Mouse (Mus musculus) gastrocnemius, adult 8-10 months (tissue): ENCODE data around the gene Dnajb9. TPM values are rescaled to one million over a fixed set of nuclear protein-coding genes. Genes with fewer than 3 reads are reported as not detected.
"Not testable (repeated sequence)": the region's sequence is repeated elsewhere in the genome, so short reads cannot be mapped to it uniquely, and the experiment has no call there.

Experiments
- DNase-seq, 2 experiments: peaks; one replicate each; pipeline ENCODE4 v3.0.0; 2022; ENCODE audit warnings: low spot score in 2 of 2
- total RNA-seq, 4 experiments: library from RNA; stranded (reverse); gene quantifications; 2 replicates each; pipeline ENCODE4 v1.2.4; 2022

Dnajb9 gene
- total RNA-seq, result 10 to 100 TPM; 31.2 to 40.7 (median 32.3) TPM

GRCm38 (mm10) chr12:44209824-44210752 lies at the start of gene Dnajb9:
TSS of gene Dnajb9 (minus strand) at chr12:44210326.
- peak; percentile 100 for DNase-seq

GRCm38 (mm10) chr12:44248309-44248977 lies 38.3 kb upstream of the Dnajb9 start:
- DNase-seq, result no peak

- DNase-seq, result no peak
Observed at GRCm38 (mm10) chr12:44245739-44246138, 35.6 kb upstream of the Dnajb9 start.

GRCm38 (mm10) chr12:44242407-44242806 lies 32.3 kb upstream of the Dnajb9 start:
- no peak for DNase-seq

GRCm38 (mm10) chr12:44241090-44241489 lies 31.0 kb upstream of the Dnajb9 start:
- DNase-seq, result no peak

DNA sequence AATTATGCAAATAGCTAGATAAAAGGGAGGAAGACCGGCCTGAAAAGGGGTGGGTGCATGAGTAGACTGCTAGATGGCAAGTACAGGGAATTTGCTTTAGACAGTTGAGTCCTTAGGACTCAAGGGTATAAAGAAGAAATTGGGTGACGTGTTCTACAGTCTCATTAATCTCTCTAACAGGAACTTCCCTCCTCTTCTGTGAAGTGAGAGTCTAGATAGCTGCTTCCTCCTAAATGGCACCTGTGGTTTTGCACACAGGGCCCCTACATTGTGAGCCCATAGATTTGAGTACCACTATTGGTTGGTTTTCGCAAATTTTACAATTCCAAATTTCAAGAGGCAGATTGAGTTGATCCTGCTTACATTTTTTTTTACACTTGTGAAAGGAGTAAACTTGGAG lies 14.5 kb upstream of the Dnajb9 start:
- DNase-seq, result no peak

DNA sequence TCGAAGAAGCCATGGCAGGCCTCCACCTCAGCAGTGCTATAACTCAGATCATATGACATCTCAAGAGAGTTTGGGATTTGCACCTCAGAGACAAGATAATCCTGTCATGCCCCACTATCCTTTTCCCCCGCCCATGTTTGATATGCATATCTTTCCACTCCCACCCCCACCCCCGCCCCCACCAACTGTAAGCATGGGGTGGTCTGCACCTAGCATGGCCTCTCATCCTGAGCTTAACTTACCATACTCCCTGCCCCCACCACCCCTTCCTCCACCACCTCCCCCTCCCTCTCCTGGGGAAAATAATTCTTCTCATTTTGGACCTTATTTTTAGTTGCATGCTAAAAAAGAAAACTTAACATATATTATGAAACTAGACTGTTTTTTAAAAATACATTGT lies 12.9 kb upstream of the Dnajb9 start:
- no peak for DNase-seq

GRCm38 (mm10) chr12:44221651-44222356 lies 11.7 kb upstream of the Dnajb9 start:
- no peak for DNase-seq

DNA sequence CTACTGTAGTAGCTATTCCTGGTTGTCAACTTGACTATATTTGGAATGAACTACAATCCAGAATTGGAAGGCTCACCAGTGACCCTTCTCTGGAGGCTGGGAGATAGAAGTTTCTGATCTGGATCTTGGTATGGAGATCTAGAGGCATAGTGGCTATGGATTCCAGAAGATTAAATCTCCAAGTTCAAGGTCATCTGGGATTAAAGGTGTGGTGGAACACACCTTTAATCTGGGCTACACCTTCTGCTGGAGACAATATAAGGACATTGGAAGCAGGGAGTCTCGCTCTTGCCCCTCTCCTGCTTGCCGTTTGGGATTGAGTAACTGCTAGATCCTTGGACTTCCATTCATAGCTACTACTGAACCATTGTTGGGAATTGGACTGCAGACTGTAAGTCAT lies 10.9 kb upstream of the Dnajb9 start, which contains the start of gene Pnpla8:
Gene Pnpla8 (plus strand): TSS at position 301 of the 400 bp plus-strand sequence.
- DNase-seq, result not testable (repeated sequence)

- no peak for DNase-seq
Observed at GRCm38 (mm10) chr12:44211555-44211954, 1.4 kb upstream of the Dnajb9 start.

GRCm38 (mm10) chr12:44209141-44209823 lies 844 bp downstream of the Dnajb9 start:
- peak in 1 of 2 experiments; percentile 18 for DNase-seq

DNA sequence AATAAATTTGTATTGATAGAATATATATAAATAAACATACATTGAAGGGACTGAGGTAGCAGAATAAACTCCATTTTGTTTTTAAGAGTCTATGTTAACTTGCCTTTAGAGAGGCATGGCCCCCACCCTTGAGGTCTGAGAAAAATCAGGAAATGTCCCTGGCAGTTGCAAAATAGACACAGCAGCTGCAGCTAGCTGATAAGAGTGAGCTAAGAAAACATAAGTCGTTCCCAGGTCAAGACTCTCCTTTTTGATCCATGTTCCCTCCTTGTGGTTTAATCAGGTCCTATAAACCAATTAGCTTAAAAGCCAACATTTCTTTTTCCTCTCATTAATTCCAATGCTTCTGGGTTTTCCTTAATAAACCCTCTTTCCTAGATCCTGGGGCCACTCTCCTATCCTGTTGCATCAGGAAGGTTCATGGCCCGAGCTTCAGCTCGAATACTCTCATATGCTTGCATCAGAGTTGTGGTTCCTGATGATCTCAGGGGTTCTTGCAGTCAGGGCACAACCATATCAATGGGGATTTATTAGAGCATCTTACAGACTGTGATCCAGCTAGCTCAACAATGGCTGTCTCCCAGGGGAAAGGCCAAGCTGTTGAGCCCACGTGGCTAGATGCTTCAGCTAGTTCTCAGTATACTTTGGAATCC lies 12.1 kb downstream of the Dnajb9 start:
- no peak for DNase-seq

GRCm38 (mm10) chr12:44181081-44181982 lies 28.8 kb downstream of the Dnajb9 start:
- no peak for DNase-seq

DNA sequence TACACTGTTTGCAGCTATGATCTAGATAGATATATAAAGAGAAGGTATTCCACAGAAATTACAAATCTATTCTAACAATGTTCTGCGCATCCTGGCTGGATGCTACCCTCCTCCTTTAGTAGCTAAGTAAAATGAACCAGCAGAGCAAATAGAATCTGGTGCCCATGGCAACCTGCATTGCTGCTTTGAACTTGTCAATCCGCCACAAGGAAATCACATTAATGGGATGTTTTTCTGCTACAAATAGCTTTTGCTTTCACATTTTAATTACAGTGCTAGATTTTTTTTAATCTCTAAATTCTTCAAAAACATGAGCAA lies 33.1 kb downstream of the Dnajb9 start:
- DNase-seq, result no peak

DNA sequence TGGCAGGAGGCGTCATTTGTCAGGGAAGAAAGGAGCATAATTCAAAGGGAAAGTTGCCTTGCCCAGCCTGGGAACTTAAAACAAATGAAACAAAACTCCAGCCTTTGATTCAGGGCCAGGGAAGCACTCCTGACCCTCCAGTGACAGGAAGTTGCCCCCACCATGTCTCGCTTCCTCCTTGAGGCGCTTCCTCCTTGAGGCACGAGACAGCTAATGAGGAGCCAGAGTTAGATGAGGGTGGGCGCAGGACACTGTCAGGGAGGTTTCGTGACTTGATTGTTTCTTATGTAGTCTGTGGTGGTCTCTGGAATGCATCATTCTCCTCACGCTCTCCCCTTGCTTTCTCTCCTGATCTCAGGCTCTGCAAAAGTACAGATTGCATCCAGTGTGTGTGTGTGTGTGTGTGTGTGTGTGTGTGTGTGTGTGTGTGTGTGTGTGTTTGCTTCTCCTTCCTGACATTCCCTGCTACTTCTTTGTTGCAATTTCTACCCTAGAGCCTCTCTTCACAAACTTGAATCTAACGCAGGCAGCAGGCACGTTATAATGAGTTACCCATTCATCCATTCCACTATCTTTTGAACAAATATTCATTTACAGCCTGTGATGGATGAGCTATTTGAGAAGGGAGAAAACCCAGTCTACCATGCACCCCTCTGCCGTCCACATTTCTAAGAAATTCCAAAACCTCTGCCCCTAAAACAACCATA lies 33.6 kb downstream of the Dnajb9 start:
- no peak for DNase-seq

DNA sequence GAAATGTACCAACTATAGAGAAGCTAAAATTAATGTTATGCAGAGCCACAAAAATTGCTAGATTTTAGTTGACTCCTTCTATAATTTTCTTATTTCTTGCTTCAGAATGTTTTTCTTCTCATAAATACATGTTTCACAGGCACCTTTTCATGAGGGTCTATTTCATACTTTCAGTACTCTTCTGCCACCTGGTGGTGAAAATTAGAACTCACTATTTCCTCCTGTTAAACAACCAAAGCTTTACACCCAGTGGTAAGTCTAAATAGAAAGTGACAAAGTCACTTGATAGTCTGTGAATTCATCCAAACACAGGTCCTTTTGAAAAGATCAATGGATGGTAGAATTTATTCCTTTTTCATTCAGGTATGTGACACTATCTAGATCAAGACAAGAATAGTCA lies 43.2 kb downstream of the Dnajb9 start:
- no peak for DNase-seq

DNA sequence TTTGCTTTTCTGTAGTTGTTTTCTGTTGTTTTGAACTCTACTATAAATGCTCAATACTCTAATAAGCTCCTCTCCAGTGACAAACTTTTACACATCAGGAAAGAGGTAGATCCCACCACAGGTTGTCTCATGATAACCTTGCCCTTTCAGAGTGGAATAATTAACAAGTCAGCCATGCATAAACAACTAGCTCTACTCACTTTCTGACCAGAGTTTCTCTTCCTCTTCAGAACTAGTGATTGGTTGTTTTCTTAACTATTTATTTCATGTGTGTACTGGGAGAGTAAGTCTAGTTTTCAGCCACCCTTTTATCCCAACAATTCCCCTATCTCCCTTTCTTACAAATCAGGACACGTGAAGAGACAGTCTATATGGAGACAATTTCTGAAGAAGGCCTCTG lies 50.8 kb downstream of the Dnajb9 start:
- no peak for DNase-seq
